13 mouse cellular contexts compared by ENCODE assay signal in the genomic region with DNA sequence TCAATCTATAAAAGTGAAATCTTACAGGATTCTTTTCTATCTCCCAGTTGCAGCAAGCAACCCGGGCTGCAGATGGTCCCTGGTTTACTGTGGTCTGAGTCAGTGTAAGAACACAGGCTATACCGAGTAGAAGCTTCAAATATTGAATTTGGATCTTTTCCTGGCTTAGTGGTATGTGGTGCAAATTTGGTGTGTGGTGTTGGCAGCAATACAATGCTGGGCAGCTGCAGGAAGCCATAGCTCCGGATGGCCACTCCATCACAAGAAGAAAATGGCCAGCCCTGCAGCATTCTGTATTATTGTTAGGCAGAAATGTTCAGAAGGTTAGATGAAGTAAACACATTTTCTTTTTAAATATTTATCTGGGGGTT. TPM values are rescaled to one million over a fixed set of nuclear protein-coding genes. Genes with fewer than 3 reads are reported as not detected.
DNase-seq lines count a peak whose midpoint lies in the region; ATAC-seq and TF ChIP-seq lines count a peak whose summit lies in the region.
"Had no signal": no experiment of that assay in that cellular context is flagged by ENCODE, and none has a peak within 500 bp of the region (broad histone marks: within the 10 kb centered on the region; RNA-seq: fewer than 3 reads in every experiment).

No protein-coding gene starts in this region.

- 48% methylated on average over 3 of the region's 3 CpGs for WGBS in midbrain, embryonic 10.5 days
- WGBS in midbrain, embryonic 11.5 days, result 35% methylated on average over 3 of the region's 3 CpGs
- 15% methylated on average over 3 of the region's 3 CpGs for WGBS in hindbrain, embryonic 16.5 days
- 39% methylated on average over 3 of the region's 3 CpGs for WGBS in neural tube, embryonic 15.5 days

- H3K4me2 ChIP-seq in midbrain, embryonic 11.5 days, result no peak overlapping the region
- H3K4me2 ChIP-seq in hindbrain, embryonic 16.5 days (ENCODE audit: low read length), result 0 out of 2 replicates have a peak overlapping the region, but pooled peaks have one; percentile 7
- no peak overlapping the region for H3K4me2 ChIP-seq in neural tube, embryonic 15.5 days
- H3K4me2 ChIP-seq: liver, embryonic 11.5 days had no signal

- no peak for DNase-seq in midbrain, embryonic 10.5 days (ENCODE audit: low spot score)
- no peak for DNase-seq in midbrain, embryonic 11.5 days (ENCODE audit: low spot score, missing footprints)
- peak; percentile 56 for DNase-seq in brain, embryonic 14.5 days (ENCODE audit: low read depth)
- DNase-seq in testis, postnatal 14 days (ENCODE audit: low spot score), result no peak
- DNase-seq in kidney, postnatal 14 days, result no peak
- DNase-seq: adrenal gland, adult 2 months; cerebellum, adult 8-10 months; heart, postnatal 4 days; kidney, adult 8-10 months had no signal

- no peak overlapping the region for H3K9ac ChIP-seq in midbrain, embryonic 11.5 days (ENCODE audit: low read length)
- H3K9ac ChIP-seq in hindbrain, embryonic 16.5 days (ENCODE audit: low read depth, low read length), result peak overlapping the region; percentile 17
- H3K9ac ChIP-seq in neural tube, embryonic 15.5 days (replicated peaks), result no peak overlapping the region

- no peaks in the 10 kb centered on the region for H3K9me3 ChIP-seq in midbrain, embryonic 10.5 days (replicated peaks)
- no peaks in the 10 kb centered on the region for H3K9me3 ChIP-seq in midbrain, embryonic 11.5 days (ENCODE audit: control insufficient read depth, low read length)
- no peaks in the 10 kb centered on the region for H3K9me3 ChIP-seq in hindbrain, embryonic 16.5 days (ENCODE audit: control insufficient read depth, low read length)
- H3K9me3 ChIP-seq in neural tube, embryonic 15.5 days (replicated peaks), result no peaks in the 10 kb centered on the region

- no peaks in the 10 kb centered on the region for H3K27me3 ChIP-seq in midbrain, embryonic 10.5 days (ENCODE audit: low read depth, poor library complexity, severe bottlenecking)
- H3K27me3 ChIP-seq in midbrain, embryonic 11.5 days (ENCODE audit: control insufficient read depth, insufficient read depth, low read length), result no peaks in the 10 kb centered on the region
- no peaks in the 10 kb centered on the region for H3K27me3 ChIP-seq in hindbrain, embryonic 16.5 days (replicated peaks; ENCODE audit: control insufficient read depth, insufficient read depth, low read length)
- no peaks in the 10 kb centered on the region for H3K27me3 ChIP-seq in neural tube, embryonic 15.5 days (replicated peaks)

- H3K27ac ChIP-seq in midbrain, embryonic 10.5 days (replicated peaks), result 0 out of 2 replicates have a peak overlapping the region, but pooled peaks have one; percentile 39
- H3K27ac ChIP-seq in midbrain, embryonic 11.5 days (ENCODE audit: low read depth, low read length), result no peak overlapping the region
- H3K27ac ChIP-seq in hindbrain, embryonic 16.5 days (ENCODE audit: low read depth, low read length), result peak overlapping the region; percentile 80
- peak overlapping the region; percentile 78 for H3K27ac ChIP-seq in neural tube, embryonic 15.5 days (replicated peaks)

- H3K4me3 ChIP-seq in midbrain, embryonic 10.5 days, result no peak overlapping the region
- H3K4me3 ChIP-seq in midbrain, embryonic 11.5 days (ENCODE audit: low read depth, low read length), result no peak overlapping the region
- no peak overlapping the region for H3K4me3 ChIP-seq in hindbrain, embryonic 16.5 days (ENCODE audit: low read length)
- H3K4me3 ChIP-seq in neural tube, embryonic 15.5 days (replicated peaks), result no peak overlapping the region

- TF ChIP-seq CTCF in brain, embryonic 14.5 days (IDR thresholded peaks at IDR 0.05; ENCODE audit: borderline replicate concordance, extremely low read depth, insufficient read depth, insufficient read length), result no peak

- peaks cover 42% of the 10 kb centered on the region for H3K4me1 ChIP-seq in midbrain, embryonic 10.5 days
- H3K4me1 ChIP-seq in midbrain, embryonic 11.5 days (ENCODE audit: control insufficient read depth, insufficient read depth, low read length), result peaks cover 11% of the 10 kb centered on the region
- H3K4me1 ChIP-seq in hindbrain, embryonic 16.5 days (ENCODE audit: control insufficient read depth, insufficient read depth, low read depth, low read length), result peaks cover 15% of the 10 kb centered on the region
- peaks cover 31% of the 10 kb centered on the region for H3K4me1 ChIP-seq in neural tube, embryonic 15.5 days

- TF ChIP-seq POLR2A in brain, embryonic 14.5 days (IDR thresholded peaks at IDR 0.05; ENCODE audit: borderline replicate concordance, extremely low read depth, insufficient read depth, insufficient read length, poor library complexity, severe bottlenecking), result no peak

- peaks cover 18% of the 10 kb centered on the region for H3K36me3 ChIP-seq in midbrain, embryonic 10.5 days
- H3K36me3 ChIP-seq in midbrain, embryonic 11.5 days (ENCODE audit: control insufficient read depth, insufficient read depth, low read length), result no peaks in the 10 kb centered on the region
- no peaks in the 10 kb centered on the region for H3K36me3 ChIP-seq in hindbrain, embryonic 16.5 days (ENCODE audit: control insufficient read depth, insufficient read depth, low read length)
- no peaks in the 10 kb centered on the region for H3K36me3 ChIP-seq in neural tube, embryonic 15.5 days

- no peak for ATAC-seq in midbrain, embryonic 11.5 days (ENCODE audit: low FRiP score)
- ATAC-seq in hindbrain, embryonic 16.5 days, result peak; percentile 71
- ATAC-seq in neural tube, embryonic 15.5 days (ENCODE audit: low FRiP score), result peak; percentile 35; the same call in 1 of the 2 replicates
- ATAC-seq: lung, postnatal 0 days had no signal

RNA-seq across cellular contexts. Expression of gene Bag3, which starts 27.7 kb away (rescaled TPM):
- polyA plus RNA-seq in midbrain, embryonic 10.5 days (2016; fragmentation: Nextera tagmentation; extraction: Ambion mirVana), result 6.4 and 7.2 TPM in 2 replicates
- polyA plus RNA-seq in midbrain, embryonic 11.5 days (2014; fragmentation: Nextera tagmentation; extraction: Ambion mirVana), result 3.0 and 4.3 TPM in 2 replicates
- polyA plus RNA-seq in brain, embryonic 14.5 days (2012; rRNA removed), result 2.2 and 4.2 TPM in 2 replicates
- polyA plus RNA-seq in hindbrain, embryonic 16.5 days (2015; fragmentation: Nextera tagmentation; extraction: Ambion mirVana), result 2.7 and 3.8 TPM in 2 replicates
- 2.6 and 4.5 TPM in 2 replicates for polyA plus RNA-seq in neural tube, embryonic 15.5 days (2015; fragmentation: Nextera tagmentation; extraction: Ambion mirVana)
